Mouse (Mus musculus) c-Kit-negative CD71-positive TER-119-positive erythroid progenitor cells, embryonic 14.5 days (primary cell): Measurements from ENCODE around the gene Hivep3.

ENCODE experiments used
- DNase-seq: peaks from one replicate; pipeline ENCODE4 v3.0.0-alpha.2; 2013; ENCODE audit warnings: low read depth, low spot score

The Hivep3 gene

GRCm38 (mm10) chr4:119815793-119816161 lies 82.2 kb downstream of the Hivep3 start:
- no peak for DNase-seq

DNA sequence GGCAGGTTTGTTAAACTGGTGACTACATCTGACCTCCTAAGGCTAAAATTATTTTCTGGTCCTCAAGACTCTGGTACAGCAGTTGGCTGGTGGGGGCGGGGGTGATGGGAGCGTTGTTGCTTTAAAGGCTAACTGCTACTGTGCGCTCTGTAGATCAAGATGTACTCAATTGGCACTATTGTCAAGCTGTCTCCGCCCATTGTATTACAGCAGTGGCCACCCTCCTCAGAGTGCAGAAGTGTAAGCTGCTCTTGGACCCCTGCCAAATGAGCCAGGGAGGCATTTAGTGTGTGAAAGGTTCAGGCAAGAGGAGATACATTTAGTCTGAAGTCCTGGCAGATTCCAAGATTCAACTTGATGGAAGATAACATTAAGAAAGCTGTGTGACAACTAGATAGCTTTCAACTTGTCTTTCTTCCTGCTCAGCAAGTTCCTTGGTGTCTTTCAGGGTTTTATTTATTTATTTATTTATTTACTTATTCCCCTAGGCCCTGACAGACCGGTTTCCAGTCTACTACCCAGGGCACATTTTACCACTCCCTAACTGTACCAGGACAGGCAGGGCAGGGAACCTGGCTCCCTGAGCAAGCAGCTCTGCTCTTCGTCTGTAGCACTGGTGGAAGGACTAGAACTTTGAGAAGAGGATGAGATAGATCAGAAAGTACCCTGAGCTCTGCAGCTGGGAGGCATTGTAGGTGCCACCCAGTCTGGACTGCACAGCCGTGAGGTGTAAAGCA lies 83.2 kb downstream of the Hivep3 start:
- DNase-seq: no peak

GRCm38 (mm10) chr4:119825956-119826355 lies 92.4 kb downstream of the Hivep3 start:
- no peak for DNase-seq

- DNase-seq: no peak
These were observed 94.8 kb downstream of the Hivep3 start for GRCm38 (mm10) chr4:119828386-119828785.

DNA sequence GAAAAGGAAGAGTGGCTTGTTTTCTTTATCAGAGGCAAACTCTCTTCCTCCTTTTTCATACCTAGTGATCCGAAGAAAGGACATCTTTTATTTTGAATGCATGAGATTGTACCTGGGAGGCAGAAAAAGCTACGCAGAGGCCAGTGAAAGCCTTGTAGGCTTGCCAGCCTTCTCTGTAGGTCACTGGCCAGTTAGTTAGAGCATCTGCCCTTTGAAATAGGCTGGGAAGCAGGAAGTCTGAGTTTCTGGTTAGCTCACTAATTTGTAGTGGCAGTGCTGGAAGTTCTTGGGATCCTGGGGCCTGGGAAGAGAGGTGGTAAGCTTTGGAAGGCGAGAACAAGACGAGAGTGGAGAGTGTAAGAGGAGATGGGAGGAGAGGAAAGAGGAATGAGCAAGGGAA lies 95.4 kb downstream of the Hivep3 start:
- DNase-seq: no peak

DNA sequence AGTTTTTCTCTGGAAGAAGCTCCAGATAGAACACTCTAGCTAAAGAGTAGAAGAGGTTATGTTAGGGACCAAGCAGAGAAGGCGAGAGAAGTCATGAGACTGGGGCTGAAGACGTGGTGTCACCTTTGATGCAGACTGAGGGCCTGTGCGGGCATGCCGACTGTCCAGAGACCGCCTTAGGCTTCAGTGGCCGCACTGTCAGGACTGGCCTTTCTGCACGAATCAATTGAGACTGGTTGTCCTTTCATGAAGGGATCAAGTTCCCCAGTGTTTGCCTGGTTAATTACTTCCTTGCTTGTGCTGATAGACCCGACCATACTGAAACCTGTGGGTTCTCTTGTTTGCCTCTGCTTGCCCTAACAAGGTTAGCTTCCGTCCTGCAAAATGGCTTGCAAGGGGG lies 99.7 kb downstream of the Hivep3 start:
- DNase-seq: no peak

GRCm38 (mm10) chr4:119833884-119834283 lies 100.3 kb downstream of the Hivep3 start:
- no peak for DNase-seq

- DNase-seq: no peak
These were observed 102.6 kb downstream of the Hivep3 start for GRCm38 (mm10) chr4:119836181-119836580.

DNA sequence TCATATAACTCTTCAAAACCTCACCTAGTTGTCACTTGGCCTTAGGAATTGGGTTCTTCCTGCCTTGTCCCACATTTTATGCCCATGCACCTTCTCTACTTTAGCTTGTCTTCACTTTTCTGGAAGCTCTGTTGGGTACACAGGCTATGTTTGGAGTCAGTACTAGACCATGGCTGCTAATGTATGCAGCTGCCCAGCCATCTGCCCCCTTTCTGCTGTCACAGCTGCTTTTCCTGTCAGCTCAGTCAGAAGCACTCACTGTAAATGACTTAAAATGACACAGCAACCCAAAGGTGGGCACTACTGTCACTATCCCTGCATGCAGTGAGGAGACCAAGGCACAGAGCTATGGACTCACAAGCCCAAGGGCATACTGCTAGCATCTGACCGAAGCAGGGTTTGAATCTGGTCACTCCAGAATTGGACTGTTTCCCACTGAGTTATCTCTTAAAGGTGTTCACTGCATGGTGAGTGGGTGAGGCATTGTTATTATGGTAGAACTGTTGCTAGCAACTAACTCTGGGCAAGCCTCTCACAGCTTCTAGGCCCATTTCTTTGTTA lies 104.0 kb downstream of the Hivep3 start:
- no peak for DNase-seq

DNA sequence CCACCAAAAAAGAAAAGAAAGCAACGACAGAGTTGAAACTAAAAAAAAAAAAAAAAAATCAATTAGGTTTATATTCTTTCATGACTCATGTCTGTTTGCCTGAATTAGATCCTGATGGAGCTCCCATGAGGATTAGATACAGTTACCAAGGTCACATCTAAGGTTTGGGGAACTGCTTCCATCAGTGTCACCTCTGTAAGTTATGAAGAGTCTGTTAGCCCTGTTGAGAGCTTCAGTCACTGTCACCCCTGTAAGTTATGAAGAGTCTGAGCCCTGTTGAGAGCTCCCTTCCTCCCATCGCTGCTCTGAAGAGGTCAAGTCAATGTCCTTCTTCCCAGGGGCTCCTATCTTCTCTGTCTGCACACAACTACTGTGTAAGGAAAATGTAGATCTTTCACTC lies 104.7 kb downstream of the Hivep3 start:
- DNase-seq: no peak

DNA sequence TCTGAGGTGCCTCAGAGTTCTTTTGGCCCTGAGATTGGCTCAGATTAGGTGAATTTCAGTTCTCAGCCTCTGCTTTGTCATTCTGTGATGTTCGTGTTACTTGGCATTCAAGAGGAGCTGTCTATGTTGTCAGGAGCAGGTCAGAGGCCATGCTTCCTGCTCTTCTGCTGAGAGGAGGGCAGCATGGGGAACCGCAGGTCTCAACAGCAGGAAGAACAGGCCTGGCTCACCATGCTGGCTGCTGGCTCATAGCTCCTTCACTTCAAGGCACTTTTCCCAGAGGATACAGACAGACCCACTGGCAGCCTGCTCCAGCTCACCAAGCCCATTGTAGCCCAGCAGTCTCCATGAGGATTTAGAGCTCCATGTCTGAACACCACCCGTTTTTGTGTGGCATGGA lies 109.7 kb downstream of the Hivep3 start:
- no peak for DNase-seq

DNA sequence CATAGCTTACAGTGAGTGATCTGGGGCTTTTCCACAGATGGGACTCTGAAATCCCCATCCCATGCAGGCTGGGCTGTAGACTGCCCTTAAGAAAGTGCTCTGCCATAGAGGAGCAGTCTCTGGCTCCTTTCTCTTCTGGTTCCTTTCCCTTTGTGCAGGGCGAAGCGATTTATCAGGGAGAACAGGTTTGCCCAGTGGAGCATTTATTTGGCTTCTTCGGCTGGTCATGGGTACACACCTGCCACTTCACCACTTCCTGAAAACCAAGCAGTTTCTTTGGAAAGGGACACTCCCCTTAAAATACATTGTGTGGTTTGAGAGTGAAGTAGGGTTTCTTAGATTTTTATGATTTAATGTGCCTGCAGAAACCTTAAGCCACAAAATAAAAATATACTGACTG lies 110.7 kb downstream of the Hivep3 start:
- no peak for DNase-seq

- DNase-seq: no peak
These were observed 112.1 kb downstream of the Hivep3 start for GRCm38 (mm10) chr4:119845596-119846161.

- DNase-seq: no peak
These were observed 118.9 kb downstream of the Hivep3 start for GRCm38 (mm10) chr4:119852483-119852882.

DNA sequence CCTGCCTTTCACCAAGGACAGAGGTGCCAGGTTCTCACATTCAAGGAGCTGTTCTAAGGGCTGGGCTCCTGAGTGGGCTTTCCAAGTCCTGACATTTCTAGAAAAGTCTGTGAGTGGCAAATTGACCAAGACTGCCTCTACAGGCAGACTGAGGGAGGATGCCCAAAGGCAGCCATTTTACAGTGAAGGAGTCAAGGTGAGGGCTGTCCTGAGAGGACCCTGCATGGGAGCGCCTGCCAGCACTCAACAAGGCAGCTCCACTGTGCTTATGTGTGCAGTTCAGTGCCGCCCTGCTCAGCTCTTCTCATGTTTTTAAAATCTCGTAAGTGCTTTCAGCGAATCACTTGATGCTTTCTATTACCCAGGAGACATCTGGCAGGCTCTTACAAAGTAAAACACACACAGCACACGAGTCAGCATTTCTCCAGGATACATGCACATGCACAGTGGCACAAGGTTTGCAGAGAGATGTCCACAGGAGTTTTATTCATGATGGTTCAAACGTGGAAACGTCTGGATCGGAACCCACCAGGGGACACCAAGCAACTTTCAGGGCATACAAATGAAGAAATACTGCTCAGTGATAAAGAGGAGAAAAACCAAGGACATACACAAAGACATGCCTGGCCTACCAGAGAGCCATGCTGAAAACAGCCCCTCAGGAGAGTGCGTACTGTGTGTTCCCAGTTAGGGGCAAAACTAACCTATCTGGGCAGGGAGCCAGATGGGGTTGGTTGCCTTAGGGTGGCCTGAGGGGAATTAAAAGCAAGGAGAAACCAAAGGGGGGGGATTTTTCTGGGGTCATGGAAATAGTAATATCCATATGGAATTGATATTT lies 120.9 kb downstream of the Hivep3 start:
- DNase-seq: no peak

GRCm38 (mm10) chr4:119859454-119859853 lies 125.9 kb downstream of the Hivep3 start:
- no peak for DNase-seq

DNA sequence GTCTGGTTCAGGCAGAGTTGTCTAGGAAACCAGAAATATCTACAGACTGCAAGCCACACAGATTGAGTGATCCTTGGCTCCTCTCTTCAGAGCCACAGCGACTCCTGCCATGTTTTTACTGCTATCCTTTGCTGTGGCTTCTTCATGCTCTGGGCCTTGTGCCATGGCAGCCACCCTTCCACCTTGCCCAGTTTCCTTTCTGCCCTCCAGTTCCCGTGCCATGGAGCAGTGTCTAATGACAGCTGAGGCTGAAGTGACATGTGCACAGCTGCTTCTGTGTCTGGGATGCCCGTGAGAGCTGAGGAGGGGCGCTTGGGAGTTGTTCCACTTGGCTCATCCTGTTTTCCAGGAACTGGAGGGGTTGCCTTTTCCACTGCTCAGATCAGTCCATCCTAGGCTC lies 127.4 kb downstream of the Hivep3 start:
- DNase-seq: no peak

DNA sequence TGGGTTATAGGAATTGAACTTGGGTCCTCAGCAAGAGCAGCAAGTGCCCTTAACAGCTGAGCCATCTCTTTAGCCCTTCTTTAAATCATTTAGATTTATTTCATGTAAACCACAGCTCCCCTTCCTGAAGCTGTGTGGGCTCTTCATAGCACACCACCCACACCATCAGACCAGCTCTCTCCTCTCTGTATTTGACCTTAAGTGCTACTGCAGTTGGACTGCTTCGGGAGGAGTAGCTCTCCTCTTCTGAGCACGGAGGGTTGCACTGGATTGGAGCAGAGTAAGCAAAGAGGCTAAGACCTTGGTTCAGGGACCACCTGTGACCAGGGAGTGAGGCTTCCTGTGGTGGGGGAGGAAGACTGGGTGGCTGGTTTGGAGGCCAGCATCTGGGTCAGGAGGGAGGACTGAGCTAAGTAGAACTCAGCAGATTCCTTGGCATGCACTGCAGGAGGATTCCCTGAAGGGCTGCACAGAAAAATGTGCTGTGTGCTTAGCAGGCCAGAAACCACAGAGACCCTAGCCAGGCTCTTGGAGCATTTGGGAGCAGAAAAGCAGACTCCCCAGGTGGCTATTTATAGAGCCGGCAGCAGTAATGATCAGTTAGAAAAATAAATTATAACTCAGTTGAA lies 132.4 kb downstream of the Hivep3 start:
- no peak for DNase-seq

DNA sequence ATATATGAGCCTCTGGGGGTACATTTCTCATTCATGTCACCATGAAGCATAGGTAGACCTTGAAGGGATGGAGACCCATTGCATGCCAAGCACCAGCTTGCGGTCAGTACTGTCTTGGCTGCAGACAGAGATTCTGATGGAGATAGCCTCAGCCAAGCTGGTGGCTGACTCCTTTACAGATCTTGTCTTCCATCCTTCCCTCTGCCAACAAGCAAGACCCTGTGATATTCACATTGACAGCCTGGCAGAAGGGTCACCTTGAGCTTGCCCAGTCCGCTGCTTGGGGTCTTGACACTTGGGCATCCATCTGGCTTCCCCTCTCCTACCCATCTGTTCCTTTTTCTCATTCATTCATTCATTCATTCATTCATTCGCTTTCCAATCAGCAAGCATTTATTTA lies 133.5 kb downstream of the Hivep3 start:
- DNase-seq: no peak

- no peak for DNase-seq
These were observed 136.8 kb downstream of the Hivep3 start for GRCm38 (mm10) chr4:119870411-119870810.

- no peak for DNase-seq
These were observed 137.9 kb downstream of the Hivep3 start for GRCm38 (mm10) chr4:119871441-119871840.
